Mouse (Mus musculus) testis, adult 2 months (tissue): ENCODE results near the gene Mtf1. TPM values are rescaled to one million over a fixed set of nuclear protein-coding genes. Genes with fewer than 3 reads are reported as not detected.

Source experiments
- H3K27ac ChIP-seq: fragments of 200-500 bp; 2 replicates; pipeline ENCODE4 v1.5.1; 2012; ENCODE audit warnings: low read depth, low read length; ENCODE audit not compliant: control insufficient read depth, insufficient read depth
- H3K27me3 ChIP-seq: fragments of 200-500 bp; 2 replicates; pipeline ENCODE4 v1.6.1; 2012; ENCODE audit warnings: mild to moderate bottlenecking, low read length, moderate library complexity; ENCODE audit not compliant: control insufficient read depth, insufficient read depth
- H3K36me3 ChIP-seq: fragments of 200-500 bp; 2 replicates; pipeline ENCODE4 v1.6.1; 2012; ENCODE audit warnings: mild to moderate bottlenecking, low read length; ENCODE audit not compliant: control insufficient read depth, insufficient read depth
- H3K4me1 ChIP-seq: fragments of 200-500 bp; 2 replicates; pipeline ENCODE4 v1.6.1; 2012; ENCODE audit warnings: low read length; ENCODE audit not compliant: control insufficient read depth, insufficient read depth
- H3K4me3 ChIP-seq: fragments of 200-500 bp; 2 replicates; pipeline ENCODE4 v1.5.1; 2012; ENCODE audit warnings: low read depth, mild to moderate bottlenecking, low read length, moderate library complexity, mixed read lengths; ENCODE audit not compliant: control insufficient read depth
- CTCF ChIP-seq: fragments of 200-500 bp; IDR thresholded peaks from 2 replicates; pipeline ENCODE4 v1.5.1; 2012; ENCODE audit warnings: low read depth, mild to moderate bottlenecking, inconsistent platforms, low read length, moderate library complexity; ENCODE audit not compliant: control insufficient read depth, insufficient read depth, insufficient replicate concordance
- POLR2A ChIP-seq: fragments of 200-500 bp; IDR thresholded peaks from 2 replicates; pipeline ENCODE4 v1.6.1; 2012; ENCODE audit warnings: low read depth, mild to moderate bottlenecking, inconsistent platforms, low read length, moderate library complexity; ENCODE audit not compliant: control insufficient read depth
- polyA plus RNA-seq: library from polyadenylated mRNA; depleted of rRNA; stranded (reverse); fragments of >200 nt; gene quantifications from 2 replicates; pipeline ENCODE4 v1.2.3, GENCODE M21; 2012

The Mtf1 gene
- polyA plus RNA-seq, 1 experiment = 64.0 TPM

GRCm38 (mm10) chr4:124861283-124862188 lies 59.6 kb downstream of the Mtf1 start, which contains the start of gene Maneal:
Gene Maneal, minus strand, starts transcription at chr4:124862171.
- Histone ChIP-seq H3K36me3 (no peaks in the 10 kb centered on the region), H3K27ac (no peak within 1 kb of the TSS), H3K27me3 (no peaks in the 10 kb centered on the region), H3K4me1 (peaks cover 12% of the 10 kb centered on the region), H3K4me3 (peak within 1 kb of the TSS; percentile 82)
- TF ChIP-seq POLR2A (no peak), CTCF (no peak)

- Histone ChIP-seq H3K4me1 (no peaks in the 10 kb centered on the region), H3K27me3 (no peaks in the 10 kb centered on the region), H3K4me3 (no peak overlapping the region), H3K36me3 (no peaks in the 10 kb centered on the region), H3K27ac (no peak overlapping the region)
- TF ChIP-seq CTCF = peak; percentile 56; the same call in 1 of the 2 replicates
- TF ChIP-seq POLR2A = no peak
These were observed 70.8 kb downstream of the Mtf1 start for GRCm38 (mm10) chr4:124872719-124873118.

DNA sequence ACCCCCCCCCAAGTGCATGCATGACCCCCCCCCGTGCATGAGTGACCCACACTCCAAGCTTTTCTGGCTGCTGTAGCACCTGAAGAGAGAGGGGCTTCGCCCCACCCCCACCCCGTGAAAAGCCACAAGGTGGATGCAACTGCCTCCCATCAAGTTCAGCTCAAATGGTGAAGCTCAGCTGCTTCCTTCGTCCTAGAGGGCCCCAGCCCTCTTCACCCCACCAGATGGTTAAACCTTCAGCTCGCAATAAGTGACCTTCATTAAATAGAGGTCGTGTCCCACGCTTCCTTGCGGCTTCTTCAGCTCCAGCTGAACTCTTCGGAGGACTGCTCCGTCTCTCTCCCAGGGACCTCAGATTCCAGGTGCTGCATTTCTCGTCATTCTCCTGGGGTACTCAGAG lies 78.7 kb downstream of the Mtf1 start, which contains the start of gene Epha10:
Epha10 (plus strand) TSS at position 301 of the 400 bp plus-strand sequence.
- no peak for TF ChIP-seq CTCF
- Histone ChIP-seq H3K36me3 (no peaks in the 10 kb centered on the region), H3K4me1 (peaks cover 21% of the 10 kb centered on the region), H3K4me3 (peak within 1 kb of the TSS; percentile 79), H3K27ac (no peak within 1 kb of the TSS), H3K27me3 (peaks cover 11% of the 10 kb centered on the region)

GRCm38 (mm10) chr4:124881341-124881908 lies 79.5 kb downstream of the Mtf1 start:
- Histone ChIP-seq H3K4me3 (peak overlapping the region; percentile 79), H3K27ac (no peak overlapping the region), H3K4me1 (peaks cover 25% of the 10 kb centered on the region), H3K36me3 (no peaks in the 10 kb centered on the region), H3K27me3 (peaks cover 13% of the 10 kb centered on the region)
- no peak for TF ChIP-seq CTCF
- TF ChIP-seq POLR2A = no peak

DNA sequence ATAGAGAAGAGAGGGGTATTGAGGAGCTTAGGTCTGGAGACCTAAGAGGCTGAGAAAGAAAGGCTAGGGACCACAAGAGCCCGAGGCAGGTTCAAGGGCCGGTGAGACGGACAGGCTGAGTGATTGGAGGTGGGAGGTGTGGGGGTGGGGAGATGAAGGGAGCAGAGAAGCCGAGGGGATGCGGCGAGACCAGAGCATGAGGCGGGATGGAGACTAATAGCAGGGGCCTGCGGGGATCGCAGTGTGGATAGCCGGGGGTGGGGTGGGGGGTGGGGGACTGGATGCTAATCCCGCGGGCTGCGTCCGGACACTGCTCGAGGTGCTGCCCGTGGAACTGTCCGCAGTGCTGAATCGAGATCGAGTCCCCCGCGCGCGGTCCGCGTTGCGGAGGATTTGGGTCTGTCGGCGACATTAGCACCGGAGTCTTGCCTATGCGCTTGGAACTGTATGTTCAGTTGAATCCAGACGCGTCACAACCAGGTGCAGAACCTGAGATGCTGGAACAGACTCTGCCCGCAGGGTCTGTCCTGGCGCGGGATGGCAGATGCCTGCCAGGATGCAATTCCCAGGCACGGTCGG lies 80.3 kb downstream of the Mtf1 start:
- Histone ChIP-seq H3K27me3 (peaks cover 13% of the 10 kb centered on the region), H3K4me1 (peaks cover 25% of the 10 kb centered on the region), H3K27ac (no peak overlapping the region), H3K4me3 (peak overlapping the region; percentile 79), H3K36me3 (no peaks in the 10 kb centered on the region)
- TF ChIP-seq CTCF (no peak), POLR2A (no peak)

DNA sequence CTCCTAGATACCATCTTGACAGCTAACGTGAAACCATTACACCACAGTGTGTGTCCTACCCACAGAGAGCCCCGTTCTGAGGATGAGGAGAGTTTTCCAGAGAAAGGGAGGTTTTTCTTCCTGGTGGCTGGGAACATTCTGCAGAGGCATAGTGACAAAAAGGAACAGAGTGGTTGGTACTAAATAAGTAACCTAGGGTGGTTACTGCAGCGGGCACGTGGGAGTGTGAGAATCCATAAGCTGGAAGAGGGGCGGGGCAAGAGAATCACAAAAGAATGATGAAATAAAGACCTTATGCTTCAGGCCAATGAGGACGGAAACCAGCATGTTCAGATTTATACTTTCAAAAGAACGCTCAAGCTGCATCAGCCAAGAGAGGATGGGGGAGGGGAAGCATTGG lies 86.8 kb downstream of the Mtf1 start:
- Histone ChIP-seq H3K4me3 (no peak overlapping the region), H3K4me1 (peaks cover 6% of the 10 kb centered on the region; the same call in 1 of the 2 replicates), H3K27me3 (peaks cover 2% of the 10 kb centered on the region; the same call in 1 of the 2 replicates), H3K27ac (no peak overlapping the region), H3K36me3 (no peaks in the 10 kb centered on the region)
- TF ChIP-seq CTCF (no peak), POLR2A (no peak)

GRCm38 (mm10) chr4:124889935-124890334 lies 88.0 kb downstream of the Mtf1 start:
- no peak overlapping the region for H3K27ac ChIP-seq
- no peak overlapping the region for H3K4me3 ChIP-seq
- H3K36me3 ChIP-seq = no peaks in the 10 kb centered on the region
- H3K27me3 ChIP-seq = peaks cover 2% of the 10 kb centered on the region; the same call in 1 of the 2 replicates
- H3K4me1 ChIP-seq = peaks cover 7% of the 10 kb centered on the region
- no peak for TF ChIP-seq POLR2A
